ENCODE assay signal across 9 mouse cellular contexts in genomic region chr7:17007300-17007699, GRCm38 (mm10). TPM values are rescaled to one million over a fixed set of nuclear protein-coding genes. Genes with fewer than 3 reads are reported as not detected.
DNase-seq lines count a peak whose midpoint lies in the region; TF ChIP-seq lines count a peak whose summit lies in the region.
"Had no signal": no experiment of that assay in that cellular context is flagged by ENCODE, and none has a peak within 500 bp of the region (broad histone marks: within the 10 kb centered on the region; RNA-seq: fewer than 3 reads in every experiment).

No protein-coding gene starts in this region.

- H3K27me3 ChIP-seq in kidney, adult 2 months (replicated peaks; ENCODE audit: control insufficient read depth, insufficient read depth, low read length): no peaks in the 10 kb centered on the region
- no peaks in the 10 kb centered on the region for H3K27me3 ChIP-seq in splenic B cell, adult 2 months (ENCODE audit: control insufficient read depth, insufficient read depth, low read length, poor library complexity, severe bottlenecking)

- H3K4me1 ChIP-seq in kidney, adult 2 months (ENCODE audit: control insufficient read depth, insufficient read depth, low read length): peaks cover 12% of the 10 kb centered on the region

- 0 out of 2 replicates have a peak, but pooled peaks cover 2% of the 10 kb centered on the region for H3K36me3 ChIP-seq in kidney, adult 2 months (ENCODE audit: control insufficient read depth, insufficient read depth, low read length)
- peaks cover 26% of the 10 kb centered on the region for H3K36me3 ChIP-seq in splenic B cell, adult 2 months (ENCODE audit: control insufficient read depth, insufficient read depth, low read length, poor library complexity, severe bottlenecking)

- WGBS in kidney, adult 2 months: 45% methylated on average over 4 of the region's 4 CpGs

- DNase-seq in left cerebral cortex, adult 2 months (ENCODE audit: extremely low spot score in 1 of 2, low spot score in 2 of 2): no peak
- DNase-seq in left cerebral cortex, postnatal 14 days (ENCODE audit: low spot score in 2 of 2): no peak
- DNase-seq in NIH3T3 (ENCODE audit: low read depth): peak; percentile 66
- DNase-seq in kidney, adult 2 months: peak; percentile 61
- DNase-seq in splenic B cell, adult 2 months (ENCODE audit: low read depth, low spot score): peak; percentile 72
- no peak for DNase-seq in gastrocnemius, postnatal 14 days
- no peak for DNase-seq in right cerebral cortex, postnatal 36 days (ENCODE audit: low spot score in 2 of 2)
- DNase-seq in gastrocnemius, postnatal 36 days: no peak
- DNase-seq: adrenal gland, adult 8-10 months had no signal

- peak; percentile 51 for TF ChIP-seq CTCF in left cerebral cortex, adult 2 months (IDR thresholded peaks at IDR 0.05)
- peak; percentile 91 for TF ChIP-seq CTCF in kidney, adult 2 months (conservative IDR thresholded peaks at IDR 0.05; ENCODE audit: insufficient read depth, insufficient read length, low read depth, low read length)

- no peak overlapping the region for H3K4me3 ChIP-seq in left cerebral cortex, adult 2 months
- H3K4me3 ChIP-seq in kidney, adult 2 months (ENCODE audit: insufficient read depth, low read depth, low read length): no peak overlapping the region

- no peak overlapping the region for H3K27ac ChIP-seq in left cerebral cortex, adult 2 months
- H3K27ac ChIP-seq in kidney, adult 2 months (ENCODE audit: insufficient read depth, low read depth, low read length): no peak overlapping the region

- TF ChIP-seq POLR2A in kidney, adult 2 months (IDR thresholded peaks at IDR 0.05; ENCODE audit: low read depth, low read length): no peak

- intact Hi-C loops in left cerebral cortex, adult 2 months (cut with DNase I): no loop called here
- intact Hi-C loops in left cerebral cortex, postnatal 14 days (cut with DNase I): no loop called here
- intact Hi-C loops in gastrocnemius, postnatal 14 days (cut with DNase I; ENCODE audit: low total_unique reads): loop anchor here (5.0 kb wide), 1 partner anchor 60 kb away; no protein-coding TSS in a partner anchor
- intact Hi-C loops in gastrocnemius, postnatal 36 days (cut with DNase I): loop anchor here (5.0 kb wide), 1 partner anchor 45 kb away; no protein-coding TSS in a partner anchor

RNA-seq across cellular contexts. Expression of gene Ccdc8, which starts 14.8 kb away (rescaled TPM):
- 1 to 10 TPM; 2.2 to 2.4 TPM for total RNA-seq in left cerebral cortex, adult 2 months (2021)
- 1 to 10 TPM; 3.0 TPM for total RNA-seq in left cerebral cortex, postnatal 14 days (2021)
- 0.81 and 1.0 TPM in 2 replicates for polyA plus RNA-seq in kidney, adult 2 months (2012; rRNA removed)
- total RNA-seq in gastrocnemius, postnatal 14 days (2021): 1 to 10 TPM; 5.8 to 6.5 TPM
- total RNA-seq in gastrocnemius, postnatal 36 days (2021): 1 to 10 TPM; 1.6 to 2.1 TPM

RNA-seq across cellular contexts. Expression of gene Ppp5c, which starts 20.4 kb away (rescaled TPM):
- 100 to 1,000 TPM; 163 to 168 TPM for total RNA-seq in left cerebral cortex, adult 2 months (2021)
- total RNA-seq in left cerebral cortex, postnatal 14 days (2021): 100 to 1,000 TPM; 182 to 185 TPM
- 199 and 226 TPM in 2 replicates for polyA plus RNA-seq in kidney, adult 2 months (2012; rRNA removed)
- total RNA-seq in gastrocnemius, postnatal 14 days (2021): 10 to 100 TPM; 56.3 to 67.8 TPM
- total RNA-seq in gastrocnemius, postnatal 36 days (2021): 10 to 100 TPM; 62.4 to 62.7 TPM

RNA-seq across cellular contexts. Expression of gene Gm42372, which starts 24.4 kb away (rescaled TPM):
- total RNA-seq in left cerebral cortex, adult 2 months (2021): 10 to 100 TPM; 62.3 to 67.7 TPM
- 10 to 100 TPM; 59.2 to 61.7 TPM for total RNA-seq in left cerebral cortex, postnatal 14 days (2021)
- polyA plus RNA-seq in kidney, adult 2 months (2012; rRNA removed): 0.08 TPM in 1 of 2 replicates, not detected in the other
- under 1 TPM in 1 of 2 experiments, not detected in 1; 0.04 TPM for total RNA-seq in gastrocnemius, postnatal 14 days (2021)
- total RNA-seq in gastrocnemius, postnatal 36 days (2021): not detected

RNA-seq across cellular contexts. Expression of gene Pnmal1, which starts 47.8 kb away (rescaled TPM):
- total RNA-seq in left cerebral cortex, adult 2 months (2021): 100 to 1,000 TPM; 106 to 118 TPM
- 10 to 100 TPM; 85.4 to 91.6 TPM for total RNA-seq in left cerebral cortex, postnatal 14 days (2021)
- polyA plus RNA-seq in kidney, adult 2 months (2012; rRNA removed): 0.01 and 0.06 TPM in 2 replicates
- total RNA-seq in gastrocnemius, postnatal 14 days (2021): not detected
- not detected for total RNA-seq in gastrocnemius, postnatal 36 days (2021)

RNA-seq across cellular contexts. Expression of gene Hif3a, which starts 54.9 kb away (rescaled TPM):
- 10 to 100 TPM; 12.1 to 12.8 TPM for total RNA-seq in left cerebral cortex, adult 2 months (2021)
- 10 to 100 TPM in 1 of 2 experiments, 1 to 10 TPM in 1; 8.3 to 16.0 TPM for total RNA-seq in left cerebral cortex, postnatal 14 days (2021)
- polyA plus RNA-seq in kidney, adult 2 months (2012; rRNA removed): 0.92 and 0.95 TPM in 2 replicates
- 1 to 10 TPM; 1.6 to 6.0 TPM for total RNA-seq in gastrocnemius, postnatal 14 days (2021)
- total RNA-seq in gastrocnemius, postnatal 36 days (2021): 1 to 10 TPM; 1.2 to 1.3 TPM

Comparison
In these comparisons a context has a peak if more than half of its experiments do, and no peak if none do; other contexts are left out.
1. DNase-seq: peak in NIH3T3 (single experiment), kidney, adult 2 months (single experiment) and splenic B cell, adult 2 months (single experiment); none in left cerebral cortex, adult 2 months (0 of 2), left cerebral cortex, postnatal 14 days (0 of 2), gastrocnemius, postnatal 14 days (single experiment), right cerebral cortex, postnatal 36 days (0 of 2) and gastrocnemius, postnatal 36 days (0 of 2).
2. RNA of gene Gm42372, which starts 24.4 kb away (total RNA-seq): 62.3 to 67.7 TPM in left cerebral cortex, adult 2 months and 59.2 to 61.7 TPM in left cerebral cortex, postnatal 14 days; 0.04 TPM in gastrocnemius, postnatal 14 days and not detected in gastrocnemius, postnatal 36 days; every median in the first group is over 10 times any median in the second.
3. intact Hi-C loops: an anchor here in gastrocnemius, postnatal 14 days (5.0 kb wide) and gastrocnemius, postnatal 36 days (5.0 kb wide); none called in left cerebral cortex, adult 2 months and left cerebral cortex, postnatal 14 days.